Mouse (Mus musculus) kidney, embryonic 14.5 days (tissue): Measurements from ENCODE around the gene Flywch1. TPM values are rescaled to one million over a fixed set of nuclear protein-coding genes. Genes with fewer than 3 reads are reported as not detected.

Source experiments
- ATAC-seq: fragments of 200-750 bp; cut with Nextera tagmentation; 2 replicates; pipeline ENCODE4 v1.8.0; 2017; ENCODE audit warnings: moderate number of reproducible peaks, mild to moderate bottlenecking, moderate TSS enrichment, moderate library complexity; ENCODE audit not compliant: low FRiP score, low TSS enrichment
- H3K27ac ChIP-seq: fragments of 300-500 bp; sonication (generic); 2 replicates; pipeline ENCODE4 v1.5.1; 2014; ENCODE audit warnings: low read depth, mild to moderate bottlenecking, low read length, moderate library complexity, mixed read lengths
- H3K27me3 ChIP-seq: fragments of 300-500 bp; sonication (generic); 2 replicates; pipeline ENCODE4 v1.6.1; 2014; ENCODE audit warnings: mild to moderate bottlenecking, low read length; ENCODE audit not compliant: control insufficient read depth, insufficient read depth
- H3K36me3 ChIP-seq: fragments of 300-500 bp; sonication (generic); 2 replicates; pipeline ENCODE4 v1.6.1; 2014; ENCODE audit warnings: low read length, mixed read lengths; ENCODE audit not compliant: control insufficient read depth, insufficient read depth
- H3K4me1 ChIP-seq: fragments of 300-500 bp; sonication (generic); 2 replicates; pipeline ENCODE4 v1.6.1; 2014; ENCODE audit warnings: low read length, mixed read lengths; ENCODE audit not compliant: control insufficient read depth, insufficient read depth
- H3K4me2 ChIP-seq: fragments of 300-500 bp; sonication (generic); replicated peaks from 2 replicates; pipeline ENCODE4 v1.6.1; 2014; ENCODE audit warnings: low read depth, mild to moderate bottlenecking, low read length
- H3K4me3 ChIP-seq: fragments of 300-500 bp; sonication (generic); 2 replicates; pipeline ENCODE4 v1.5.1; 2014; ENCODE audit warnings: mild to moderate bottlenecking, low read length
- H3K9ac ChIP-seq: fragments of 300-500 bp; sonication (generic); 2 replicates; pipeline ENCODE4 v1.6.1; 2014; ENCODE audit warnings: low read depth, mild to moderate bottlenecking, low read length, moderate library complexity
- H3K9me3 ChIP-seq: fragments of 300-500 bp; sonication (generic); 2 replicates; pipeline ENCODE4 v1.6.1; 2016; ENCODE audit warnings: low read length; ENCODE audit not compliant: control insufficient read depth
- WGBS: fragments of 180-500 bp; shearing (Covaris S2); extraction: QIAGEN DNeasy Blood & Tissue Kit; methylation state at CpG from one replicate; pipeline ENCODE4 v1.1.7; 2014; 5-methylcytosine and 5-hydroxymethylcytosine counted together
- polyA plus RNA-seq: library from polyadenylated mRNA; unstranded; fragments of >200 nt; fragmentation: Nextera tagmentation; extraction: Ambion mirVana; gene quantifications from 2 replicates; pipeline ENCODE4 v1.2.1, GENCODE M21; 2014

The Flywch1 gene
- polyA plus RNA-seq, 1 experiment from 2014 or later: 91.7 TPM

DNA sequence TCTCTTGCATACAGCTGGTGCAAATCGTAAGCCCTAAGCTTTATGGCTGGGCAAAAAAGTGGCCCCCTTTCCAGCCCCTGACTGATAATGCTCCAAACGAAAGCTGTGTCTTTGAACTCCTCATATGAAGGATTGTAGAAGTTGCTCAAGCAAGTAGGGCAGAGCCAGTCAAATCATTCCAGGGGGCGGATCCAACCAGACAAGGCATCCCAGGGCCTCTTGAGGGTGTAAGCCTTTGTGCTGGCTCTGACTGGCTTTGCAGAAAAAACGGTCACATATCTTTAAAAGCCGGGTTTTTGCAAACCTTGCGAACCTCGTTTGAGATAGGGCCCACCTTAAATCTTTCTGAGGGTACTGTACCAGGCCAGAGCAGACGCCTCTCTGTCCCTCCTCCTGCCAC is 27.3 kb downstream of the Flywch1 start:
- Histone ChIP-seq H3K36me3 (no peaks in the 10 kb centered on the region), H3K4me2 (peak overlapping the region; percentile 69; the same call in 1 of the 2 replicates), H3K9ac (no peak overlapping the region), H3K4me3 (peak overlapping the region; percentile 39), H3K27ac (no peak overlapping the region), H3K4me1 (peaks cover 37% of the 10 kb centered on the region), H3K9me3 (no peaks in the 10 kb centered on the region), H3K27me3 (peaks cover 56% of the 10 kb centered on the region)
- 22% methylated on average over 8 of the region's 8 CpGs for WGBS
- ATAC-seq: no peak

DNA sequence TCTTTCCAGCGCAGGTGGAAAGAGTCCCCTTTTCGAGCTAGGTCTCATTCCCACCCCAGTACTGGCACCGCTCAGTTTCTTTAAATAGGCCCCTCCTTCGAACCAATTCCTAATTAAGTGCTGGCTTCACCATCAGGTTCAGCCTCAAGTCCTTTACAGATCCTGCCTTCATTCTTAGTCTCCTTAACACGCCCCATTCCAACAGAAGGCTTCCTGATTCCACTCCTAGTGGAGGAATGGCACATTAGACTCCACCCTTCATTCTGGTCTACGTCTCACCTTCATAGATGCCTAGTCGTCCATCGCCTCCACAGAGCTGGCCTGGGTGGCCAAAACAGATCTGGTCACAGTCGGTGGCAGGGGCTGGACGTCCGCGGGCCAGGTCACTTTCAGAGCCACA is 28.5 kb downstream of the Flywch1 start:
- Histone ChIP-seq H3K27ac (no peak overlapping the region), H3K9me3 (no peaks in the 10 kb centered on the region), H3K4me3 (peak overlapping the region; percentile 20; the same call in 1 of the 2 replicates), H3K9ac (no peak overlapping the region), H3K4me2 (0 out of 2 replicates have a peak overlapping the region, but pooled peaks have one; percentile 27), H3K27me3 (peaks cover 59% of the 10 kb centered on the region), H3K4me1 (peaks cover 35% of the 10 kb centered on the region), H3K36me3 (no peaks in the 10 kb centered on the region)
- 62% methylated on average over 12 of the region's 12 CpGs for WGBS
- ATAC-seq: no peak

GRCm38 (mm10) chr17:23742210-23742793 is 29.1 kb downstream of the Flywch1 start:
- Histone ChIP-seq H3K27me3 (peaks cover 59% of the 10 kb centered on the region), H3K27ac (no peak overlapping the region), H3K4me2 (peak overlapping the region; percentile 27; the same call in 1 of the 2 replicates), H3K9me3 (no peaks in the 10 kb centered on the region), H3K36me3 (no peaks in the 10 kb centered on the region), H3K4me3 (peak overlapping the region; percentile 20), H3K9ac (no peak overlapping the region), H3K4me1 (peaks cover 35% of the 10 kb centered on the region)
- ATAC-seq: no peak
- 5% methylated on average over 44 of the region's 44 CpGs for WGBS

GRCm38 (mm10) chr17:23741359-23742209 is 29.8 kb downstream of the Flywch1 start:
- Histone ChIP-seq H3K9ac (no peak overlapping the region), H3K36me3 (0 out of 2 replicates have a peak, but pooled peaks cover 3% of the 10 kb centered on the region), H3K4me2 (no peak overlapping the region), H3K27ac (no peak overlapping the region), H3K27me3 (peaks cover 56% of the 10 kb centered on the region), H3K4me1 (peaks cover 35% of the 10 kb centered on the region), H3K9me3 (no peaks in the 10 kb centered on the region), H3K4me3 (no peak overlapping the region)
- no peak for ATAC-seq
- 47% methylated on average over 38 of the region's 38 CpGs for WGBS

GRCm38 (mm10) chr17:23740598-23741021 is 30.8 kb downstream of the Flywch1 start, which contains the start of gene Paqr4:
Gene Paqr4, minus strand, starts transcription at chr17:23740867.
- Histone ChIP-seq H3K4me3 (peak within 1 kb of the TSS; percentile 68), H3K27ac (0 out of 2 replicates have a peak within 1 kb of the TSS, but pooled peaks have one; percentile 8)
- ATAC-seq: peak; percentile 3

GRCm38 (mm10) chr17:23740136-23740584 is 31.2 kb downstream of the Flywch1 start:
- Histone ChIP-seq H3K4me3 (peak overlapping the region; percentile 68), H3K27ac (0 out of 2 replicates have a peak overlapping the region, but pooled peaks have one; percentile 8), H3K36me3 (peaks cover 12% of the 10 kb centered on the region; the same call in 1 of the 2 replicates), H3K9me3 (no peaks in the 10 kb centered on the region), H3K4me2 (peak overlapping the region; percentile 96), H3K27me3 (peaks cover 49% of the 10 kb centered on the region), H3K9ac (peak overlapping the region; percentile 63), H3K4me1 (peaks cover 27% of the 10 kb centered on the region)
- ATAC-seq: peak; percentile 62
- WGBS: under 1% methylated on average over 37 of the region's 46 CpGs

More at GRCm38 (mm10) chr17:23740598-23741021, 30.8 kb downstream of the Flywch1 start, which contains the start of gene Paqr4:
- WGBS: 5% methylated on average over 13 of the region's 13 CpGs
- H3K27me3 ChIP-seq: peaks cover 49% of the 10 kb centered on the region
- peak within 1 kb of the TSS; percentile 63 for H3K9ac ChIP-seq
- peaks cover 8% of the 10 kb centered on the region; the same call in 1 of the 2 replicates for H3K36me3 ChIP-seq
- H3K9me3 ChIP-seq: no peaks in the 10 kb centered on the region
- H3K4me1 ChIP-seq: peaks cover 31% of the 10 kb centered on the region
- H3K4me2 ChIP-seq: peak within 1 kb of the TSS; percentile 96

GRCm38 (mm10) chr17:23739202-23740135 is 31.9 kb downstream of the Flywch1 start:
- Histone ChIP-seq H3K9me3 (no peaks in the 10 kb centered on the region), H3K4me2 (peak overlapping the region; percentile 96), H3K36me3 (peaks cover 16% of the 10 kb centered on the region; the same call in 1 of the 2 replicates), H3K27ac (0 out of 2 replicates have a peak overlapping the region, but pooled peaks have one; percentile 8), H3K4me3 (peak overlapping the region; percentile 68), H3K27me3 (peaks cover 43% of the 10 kb centered on the region), H3K4me1 (peaks cover 20% of the 10 kb centered on the region), H3K9ac (peak overlapping the region; percentile 63)
- whole genome bisulfite sequencing: under 1% methylated on average over 43 of the region's 48 CpGs
- ATAC-seq: peak; percentile 39

DNA sequence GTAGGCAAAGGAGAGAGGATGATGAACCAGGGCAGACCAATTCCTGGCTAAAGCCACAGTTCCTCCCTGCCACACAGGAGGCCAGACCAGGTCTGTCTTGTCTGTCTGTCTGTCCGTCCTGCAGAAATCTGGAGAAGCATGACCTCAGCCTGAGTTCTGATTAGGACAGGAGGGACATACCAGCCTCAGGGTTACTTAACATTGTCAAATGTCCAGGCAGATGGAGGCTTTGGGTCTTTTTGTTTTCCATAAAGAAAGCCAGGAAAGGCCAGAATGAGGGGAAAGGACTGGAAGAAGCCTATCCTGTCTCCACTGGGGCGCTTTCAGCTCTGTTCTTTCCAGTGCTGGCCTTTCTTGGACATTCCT is 32.6 kb downstream of the Flywch1 start:
- peaks cover 16% of the 10 kb centered on the region; the same call in 1 of the 2 replicates for H3K36me3 ChIP-seq
- 54% methylated on average over 2 of the region's 2 CpGs for WGBS
- H3K27ac ChIP-seq: no peak overlapping the region
- H3K9ac ChIP-seq: peak overlapping the region; percentile 63; the same call in 1 of the 2 replicates
- ATAC-seq: no peak
- H3K9me3 ChIP-seq: no peaks in the 10 kb centered on the region
- peaks cover 36% of the 10 kb centered on the region for H3K27me3 ChIP-seq
- H3K4me3 ChIP-seq: peak overlapping the region; percentile 68
- H3K4me2 ChIP-seq: peak overlapping the region; percentile 96
- peaks cover 19% of the 10 kb centered on the region for H3K4me1 ChIP-seq
